ENCODE assay signal across 9 mouse cellular contexts in genomic region chr7:28827338-28827737, GRCm38 (mm10). TPM values are rescaled to one million over a fixed set of nuclear protein-coding genes. Genes with fewer than 3 reads are reported as not detected.
DNase-seq lines count a peak whose midpoint lies in the region; ATAC-seq lines count a peak whose summit lies in the region.
"Had no signal": no experiment of that assay in that cellular context is flagged by ENCODE, and none has a peak within 500 bp of the region (broad histone marks: within the 10 kb centered on the region; RNA-seq: fewer than 3 reads in every experiment).

No protein-coding gene starts in this region.

- H3K9me3 ChIP-seq in embryonic facial prominence, embryonic 14.5 days (ENCODE audit: control insufficient read depth, low read length): no peaks in the 10 kb centered on the region
- 0 out of 2 replicates have a peak, but pooled peaks cover 4% of the 10 kb centered on the region for H3K9me3 ChIP-seq in embryonic facial prominence, embryonic 10.5 days
- H3K9me3 ChIP-seq in hindbrain, embryonic 16.5 days (ENCODE audit: control insufficient read depth, low read length): no peaks in the 10 kb centered on the region
- H3K9me3 ChIP-seq: liver, embryonic 13.5 days had no signal

- no peak overlapping the region for H3K4me3 ChIP-seq in embryonic facial prominence, embryonic 14.5 days (ENCODE audit: low read depth, low read length)
- H3K4me3 ChIP-seq in embryonic facial prominence, embryonic 10.5 days: no peak overlapping the region
- no peak overlapping the region for H3K4me3 ChIP-seq in hindbrain, embryonic 16.5 days (ENCODE audit: low read length)
- H3K4me3 ChIP-seq: liver, embryonic 13.5 days had no signal

- no peaks in the 10 kb centered on the region for H3K4me1 ChIP-seq in embryonic facial prominence, embryonic 14.5 days (ENCODE audit: control insufficient read depth, insufficient read depth, low read length)
- peaks cover 15% of the 10 kb centered on the region for H3K4me1 ChIP-seq in embryonic facial prominence, embryonic 10.5 days
- peaks cover 10% of the 10 kb centered on the region for H3K4me1 ChIP-seq in hindbrain, embryonic 16.5 days (ENCODE audit: control insufficient read depth, insufficient read depth, low read depth, low read length)

- H3K27me3 ChIP-seq in embryonic facial prominence, embryonic 14.5 days (replicated peaks; ENCODE audit: control insufficient read depth, insufficient read depth, low read length): no peaks in the 10 kb centered on the region
- no peaks in the 10 kb centered on the region for H3K27me3 ChIP-seq in embryonic facial prominence, embryonic 10.5 days (replicated peaks; ENCODE audit: low read depth, poor library complexity, severe bottlenecking)
- H3K27me3 ChIP-seq in hindbrain, embryonic 16.5 days (replicated peaks; ENCODE audit: control insufficient read depth, insufficient read depth, low read length): no peaks in the 10 kb centered on the region
- H3K27me3 ChIP-seq: liver, embryonic 13.5 days had no signal

- peak; percentile 82 for DNase-seq in embryonic facial prominence, embryonic 14.5 days (ENCODE audit: low spot score)
- no peak for DNase-seq in embryonic facial prominence, embryonic 10.5 days (ENCODE audit: low spot score)
- peak; percentile 60 for DNase-seq in ovary, adult 18-20 months (ENCODE audit: low spot score)
- no peak for DNase-seq in ovary, postnatal 14 days (ENCODE audit: low spot score)
- DNase-seq in layer of hippocampus, adult 9-11 months: peak; percentile 79
- DNase-seq in natural killer cell, adult 2 months (ENCODE audit: low spot score in 2 of 2): no peak
- no peak for DNase-seq in frontal cortex, postnatal 14 days (ENCODE audit: low spot score in 2 of 2)
- DNase-seq: liver, embryonic 13.5 days had no signal

- no peak for ATAC-seq in embryonic facial prominence, embryonic 14.5 days (ENCODE audit: low read depth)
- no peak for ATAC-seq in hindbrain, embryonic 16.5 days

- H3K4me2 ChIP-seq in embryonic facial prominence, embryonic 14.5 days (ENCODE audit: low read depth, low read length): no peak overlapping the region
- H3K4me2 ChIP-seq in hindbrain, embryonic 16.5 days (ENCODE audit: low read length): no peak overlapping the region
- H3K4me2 ChIP-seq: liver, embryonic 13.5 days had no signal

- H3K9ac ChIP-seq in embryonic facial prominence, embryonic 14.5 days (ENCODE audit: low read depth, low read length): no peak overlapping the region
- H3K9ac ChIP-seq in hindbrain, embryonic 16.5 days (ENCODE audit: low read depth, low read length): no peak overlapping the region
- H3K9ac ChIP-seq: liver, embryonic 13.5 days had no signal

- peaks cover 43% of the 10 kb centered on the region for H3K36me3 ChIP-seq in embryonic facial prominence, embryonic 14.5 days (ENCODE audit: control insufficient read depth, insufficient read depth, low read length)
- peaks cover 46% of the 10 kb centered on the region for H3K36me3 ChIP-seq in embryonic facial prominence, embryonic 10.5 days (replicated peaks)
- H3K36me3 ChIP-seq in hindbrain, embryonic 16.5 days (ENCODE audit: control insufficient read depth, insufficient read depth, low read length): peaks cover 25% of the 10 kb centered on the region

- H3K27ac ChIP-seq in embryonic facial prominence, embryonic 14.5 days (replicated peaks; ENCODE audit: low read depth, low read length): no peak overlapping the region
- no peak overlapping the region for H3K27ac ChIP-seq in embryonic facial prominence, embryonic 10.5 days (replicated peaks)
- H3K27ac ChIP-seq in hindbrain, embryonic 16.5 days (ENCODE audit: low read depth, low read length): no peak overlapping the region

- 38% methylated on average over 3 of the region's 3 CpGs for WGBS in embryonic facial prominence, embryonic 14.5 days
- WGBS in embryonic facial prominence, embryonic 10.5 days: 90% methylated on average over 3 of the region's 3 CpGs
- 59% methylated on average over 3 of the region's 3 CpGs for WGBS in hindbrain, embryonic 16.5 days

RNA-seq across cellular contexts. Expression of gene Ech1, which starts 2.3 kb away (rescaled TPM):
- polyA plus RNA-seq in embryonic facial prominence, embryonic 14.5 days (2014; fragmentation: Nextera tagmentation; extraction: Ambion mirVana): 183 and 202 TPM in 2 replicates
- polyA plus RNA-seq in embryonic facial prominence, embryonic 10.5 days (2016; fragmentation: Nextera tagmentation; extraction: Ambion mirVana): 75.8 and 81.7 TPM in 2 replicates
- 115 and 117 TPM in 2 replicates for polyA plus RNA-seq in hindbrain, embryonic 16.5 days (2015; fragmentation: Nextera tagmentation; extraction: Ambion mirVana)

RNA-seq across cellular contexts. Expression of gene Lgals4, which starts 6.3 kb away (rescaled TPM):
- 3.4 and 4.1 TPM in 2 replicates for polyA plus RNA-seq in embryonic facial prominence, embryonic 14.5 days (2014; fragmentation: Nextera tagmentation; extraction: Ambion mirVana)
- 4.4 and 4.9 TPM in 2 replicates for polyA plus RNA-seq in embryonic facial prominence, embryonic 10.5 days (2016; fragmentation: Nextera tagmentation; extraction: Ambion mirVana)
- 5.3 and 6.1 TPM in 2 replicates for polyA plus RNA-seq in hindbrain, embryonic 16.5 days (2015; fragmentation: Nextera tagmentation; extraction: Ambion mirVana)

RNA-seq across cellular contexts. Expression of gene Hnrnpl, which starts 19.0 kb away (rescaled TPM):
- 180 and 182 TPM in 2 replicates for polyA plus RNA-seq in embryonic facial prominence, embryonic 14.5 days (2014; fragmentation: Nextera tagmentation; extraction: Ambion mirVana)
- polyA plus RNA-seq in embryonic facial prominence, embryonic 10.5 days (2016; fragmentation: Nextera tagmentation; extraction: Ambion mirVana): 325 and 346 TPM in 2 replicates
- 117 and 127 TPM in 2 replicates for polyA plus RNA-seq in hindbrain, embryonic 16.5 days (2015; fragmentation: Nextera tagmentation; extraction: Ambion mirVana)

RNA-seq across cellular contexts. Expression of gene Lgals7, which starts 36.3 kb away (rescaled TPM):
- 27.3 and 53.0 TPM in 2 replicates for polyA plus RNA-seq in embryonic facial prominence, embryonic 14.5 days (2014; fragmentation: Nextera tagmentation; extraction: Ambion mirVana)
- polyA plus RNA-seq in embryonic facial prominence, embryonic 10.5 days (2016; fragmentation: Nextera tagmentation; extraction: Ambion mirVana): 0.63 and 1.9 TPM in 2 replicates
- polyA plus RNA-seq in hindbrain, embryonic 16.5 days (2015; fragmentation: Nextera tagmentation; extraction: Ambion mirVana): 4.9 and 5.3 TPM in 2 replicates

RNA-seq across cellular contexts. Expression of gene Rinl, which starts 38.6 kb away (rescaled TPM):
- polyA plus RNA-seq in embryonic facial prominence, embryonic 14.5 days (2014; fragmentation: Nextera tagmentation; extraction: Ambion mirVana): 2.7 and 3.0 TPM in 2 replicates
- 2.2 and 2.8 TPM in 2 replicates for polyA plus RNA-seq in embryonic facial prominence, embryonic 10.5 days (2016; fragmentation: Nextera tagmentation; extraction: Ambion mirVana)
- polyA plus RNA-seq in hindbrain, embryonic 16.5 days (2015; fragmentation: Nextera tagmentation; extraction: Ambion mirVana): 2.8 and 2.9 TPM in 2 replicates

Comparison
In these comparisons a context has a peak if more than half of its experiments do, and no peak if none do; other contexts are left out.
1. DNase-seq: peak in embryonic facial prominence, embryonic 14.5 days (single experiment), ovary, adult 18-20 months (single experiment) and layer of hippocampus, adult 9-11 months (single experiment); none in embryonic facial prominence, embryonic 10.5 days (single experiment), ovary, postnatal 14 days (single experiment), natural killer cell, adult 2 months (0 of 2) and frontal cortex, postnatal 14 days (0 of 2).